Mouse (Mus musculus): ENCODE data around the gene Gm20517.
A peak's percentile ranks its signal among the peaks of the same experiment; 100 is the strongest.

Gm20517 gene

GRCm38 (mm10) chr17:47676581-47676980, 65.2 kb downstream of the Gm20517 start:
- peak; percentile 67 to 82 for DNase-seq (ENCODE audit: low spot score in 2 of 2)

GRCm38 (mm10) chr17:47678238-47678637, 66.8 kb downstream of the Gm20517 start:
- DNase-seq (ENCODE audit: low spot score in 2 of 2), result no peak

DNA sequence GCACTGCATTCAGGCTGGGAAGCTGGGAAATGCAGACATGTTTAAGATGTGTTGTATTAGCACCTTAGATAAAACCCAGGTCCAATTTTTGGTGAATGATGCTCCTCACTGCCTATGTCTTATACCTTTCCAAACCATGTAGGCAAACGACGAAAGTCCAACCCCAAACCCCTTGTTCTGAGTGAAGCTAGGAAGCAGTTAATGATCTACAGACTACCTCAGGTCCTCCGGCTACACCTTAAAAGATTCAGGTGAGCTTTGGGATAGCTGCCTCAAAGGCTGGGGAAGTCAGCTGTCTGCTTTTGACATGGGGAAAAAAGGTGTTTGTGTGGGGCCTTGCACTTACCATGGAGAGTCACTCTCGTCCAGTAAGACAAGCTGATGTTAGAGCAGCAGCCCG, 67.3 kb downstream of the Gm20517 start:
- no peak for DNase-seq (ENCODE audit: low spot score in 2 of 2)

GRCm38 (mm10) chr17:47682836-47683235, 71.4 kb downstream of the Gm20517 start:
- no peak for DNase-seq (ENCODE audit: low spot score in 2 of 2)

DNA sequence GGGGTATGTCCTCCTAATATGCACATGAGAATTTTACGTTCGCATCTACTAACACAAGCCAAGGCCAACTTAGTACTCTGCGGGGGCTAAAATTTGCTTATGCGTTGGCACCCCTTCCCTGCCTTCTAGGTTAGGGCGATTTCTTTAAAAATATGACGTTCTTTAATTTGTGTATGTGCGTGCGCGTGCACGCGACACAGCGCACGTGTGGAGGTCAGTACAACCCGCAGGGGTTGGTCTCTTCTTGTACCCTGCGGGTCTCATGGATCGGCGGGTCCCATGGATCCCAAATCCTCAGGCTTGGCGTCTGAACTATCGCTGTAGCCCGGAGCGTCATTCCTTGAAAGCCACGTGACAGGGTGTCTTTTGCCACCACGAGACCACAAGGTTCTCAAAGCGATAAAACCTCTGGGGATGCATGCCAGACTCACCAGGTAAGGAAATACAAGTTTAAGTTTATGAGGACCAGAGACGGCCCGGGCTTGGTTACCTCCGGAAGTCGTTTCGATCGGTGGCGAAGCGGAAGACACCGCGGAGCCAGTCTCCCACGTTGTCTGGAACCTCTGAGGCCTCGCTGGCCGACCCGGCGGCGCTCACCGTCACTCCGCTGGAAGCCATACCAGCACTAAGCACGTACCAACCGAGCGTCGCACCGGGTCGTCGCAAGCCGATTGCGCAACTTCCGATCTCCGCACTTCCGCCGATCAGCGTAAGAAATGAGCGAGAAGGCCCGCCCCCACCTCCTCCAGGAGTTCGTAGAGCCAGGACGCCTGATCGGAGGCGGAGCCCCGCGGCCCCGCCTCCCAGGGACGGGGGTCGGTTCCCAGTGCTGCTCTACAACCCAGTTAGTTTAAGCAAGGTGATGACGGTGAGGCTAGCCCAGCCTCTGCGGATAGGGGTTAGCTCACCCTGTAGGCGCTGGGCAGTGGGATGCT, 76.3 kb downstream of the Gm20517 start:
- DNase-seq (ENCODE audit: low spot score in 2 of 2), result peak; percentile 98

DNA sequence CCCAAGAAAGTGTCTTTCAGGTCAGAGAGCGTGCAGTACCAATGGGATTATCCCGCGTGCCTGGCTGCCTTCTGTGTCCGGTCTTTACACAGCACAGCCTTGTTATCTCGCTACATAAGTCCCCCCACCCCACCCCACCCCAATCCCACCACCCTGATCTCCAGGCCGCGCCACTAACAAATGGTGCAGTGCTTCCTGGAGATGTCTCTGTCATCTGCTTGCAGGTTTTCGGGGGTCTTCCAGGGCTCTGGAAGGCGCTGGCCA, 76.9 kb downstream of the Gm20517 start, which contains the start of gene Tomm6:
Gene Tomm6, minus strand, starts transcription at position 43 of the 264 bp plus-strand sequence.
- no peak for DNase-seq (ENCODE audit: low spot score in 2 of 2)

- peak; percentile 88 to 90 for DNase-seq (ENCODE audit: low spot score in 2 of 2)
These were observed 77.5 kb downstream of the Gm20517 start, which contains the start of gene Frs3 for GRCm38 (mm10) chr17:47688608-47689575. Frs3 (plus strand) TSS chr17:47689030.

- no peak for DNase-seq (ENCODE audit: low spot score in 2 of 2)
These were observed 78.5 kb downstream of the Gm20517 start for GRCm38 (mm10) chr17:47689894-47690293.

DNA sequence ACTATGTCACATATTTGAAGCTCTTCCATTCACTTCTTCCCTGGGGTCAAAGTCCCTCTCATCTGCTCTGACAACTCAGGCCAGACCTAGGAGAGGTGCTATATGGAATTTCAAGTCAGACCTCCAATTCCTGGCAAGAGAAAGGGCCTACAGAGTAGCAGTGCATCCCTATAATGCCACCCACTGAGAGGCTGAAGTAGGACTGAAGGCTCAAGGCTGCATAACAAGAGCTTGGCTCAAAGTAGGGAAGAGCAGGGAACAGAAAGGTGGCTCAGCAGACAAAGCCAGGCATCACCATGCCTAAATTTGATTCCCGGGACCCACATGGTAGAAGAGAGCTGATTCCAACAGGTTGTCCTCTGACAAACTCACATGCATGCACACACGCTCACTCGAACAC, 80.3 kb downstream of the Gm20517 start:
- no peak for DNase-seq (ENCODE audit: low spot score in 2 of 2)

- no peak for DNase-seq (ENCODE audit: low spot score in 2 of 2)
These were observed 82.5 kb downstream of the Gm20517 start for GRCm38 (mm10) chr17:47693671-47694441.

GRCm38 (mm10) chr17:47694442-47694502, 82.9 kb downstream of the Gm20517 start, which contains the start of gene Gm21981:
Gm21981 (minus strand) TSS chr17:47694455.
- no peak for DNase-seq (ENCODE audit: low spot score in 2 of 2)

DNA sequence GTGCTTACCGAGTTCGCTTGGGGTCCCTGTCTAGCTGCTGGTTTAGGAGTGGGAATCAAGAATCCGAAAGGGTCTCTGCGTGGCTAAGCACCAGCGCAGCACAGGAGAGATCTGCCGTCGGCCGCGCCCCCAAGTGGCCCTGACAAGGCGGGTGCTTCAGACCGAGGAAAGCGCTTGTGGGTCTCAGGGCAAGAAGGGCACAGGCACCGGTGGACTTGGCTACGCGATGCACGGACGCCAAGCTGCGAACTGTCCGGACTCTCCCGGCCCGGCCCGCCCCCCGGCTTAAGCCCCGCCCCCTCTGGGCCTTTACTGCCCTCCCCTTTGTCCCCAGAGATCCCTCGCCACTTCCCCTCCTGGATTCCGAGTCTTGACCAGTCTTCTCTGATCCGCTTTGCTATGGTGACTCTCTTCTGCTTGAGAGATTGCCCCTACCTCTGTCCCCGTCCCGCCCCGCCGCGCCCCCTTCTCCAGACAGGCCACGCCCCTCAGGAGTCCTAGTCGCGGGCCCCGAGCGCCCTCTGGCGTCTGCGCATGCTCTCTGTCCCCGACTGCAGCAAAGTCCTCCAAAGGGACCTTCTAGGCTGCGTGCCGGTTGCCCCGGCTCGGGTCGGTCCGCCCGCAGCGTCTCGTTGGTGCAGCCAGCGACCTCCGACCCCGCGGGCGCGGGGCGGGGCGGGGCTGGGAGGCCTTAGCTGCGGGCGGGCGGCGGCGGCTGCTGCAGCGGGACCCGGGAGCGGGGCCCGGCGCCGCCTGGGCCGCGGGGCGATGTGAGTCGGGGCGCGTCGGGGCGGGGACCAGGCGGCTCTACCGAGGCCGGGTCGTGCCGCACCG, 83.3 kb downstream of the Gm20517 start, which contains the start of gene Prickle4:
Gene Prickle4, minus strand, starts transcription at position 234 of the 834 bp plus-strand sequence.
- DNase-seq (ENCODE audit: low spot score in 2 of 2), result peak; percentile 97 to 98

DNA sequence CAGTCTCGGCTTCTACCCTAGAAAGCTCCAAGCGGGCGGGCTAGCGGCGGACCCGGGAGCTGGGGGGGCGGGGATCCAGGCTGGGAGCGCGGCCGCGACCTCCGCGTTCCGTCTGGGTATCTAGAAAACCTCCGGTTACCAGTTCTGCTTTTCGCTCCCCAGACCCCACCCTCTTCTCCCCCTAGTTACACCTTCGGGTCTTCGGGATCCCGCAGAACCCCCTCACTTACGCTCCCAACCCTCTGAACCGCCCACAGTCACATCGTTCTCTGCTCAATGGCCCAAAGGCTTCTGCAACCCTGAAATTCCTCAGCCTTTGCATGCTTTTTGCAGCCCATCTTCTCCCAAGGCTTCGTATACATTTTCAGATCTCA, 83.9 kb downstream of the Gm20517 start:
- no peak for DNase-seq (ENCODE audit: low spot score in 2 of 2)

DNA sequence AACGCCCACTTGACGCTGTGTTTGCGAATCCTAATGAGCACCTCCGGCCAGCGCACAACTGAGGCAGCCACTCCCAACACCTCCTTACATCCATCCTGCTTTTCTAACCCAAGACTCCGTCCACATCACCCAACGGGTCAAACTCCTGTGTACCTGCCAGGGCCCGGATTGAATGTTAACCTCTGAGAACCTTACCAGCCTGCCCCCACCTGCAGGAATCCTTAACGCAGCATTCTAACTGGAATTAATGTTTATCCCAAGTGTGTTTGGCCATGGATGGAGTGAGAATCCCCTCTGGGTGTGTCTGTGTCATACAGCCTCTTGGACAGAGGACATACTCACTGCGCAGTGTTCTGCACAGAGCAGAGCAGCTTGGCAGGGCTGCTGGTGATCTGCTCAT, 86.8 kb downstream of the Gm20517 start:
- no peak for DNase-seq (ENCODE audit: low spot score in 2 of 2)

DNA sequence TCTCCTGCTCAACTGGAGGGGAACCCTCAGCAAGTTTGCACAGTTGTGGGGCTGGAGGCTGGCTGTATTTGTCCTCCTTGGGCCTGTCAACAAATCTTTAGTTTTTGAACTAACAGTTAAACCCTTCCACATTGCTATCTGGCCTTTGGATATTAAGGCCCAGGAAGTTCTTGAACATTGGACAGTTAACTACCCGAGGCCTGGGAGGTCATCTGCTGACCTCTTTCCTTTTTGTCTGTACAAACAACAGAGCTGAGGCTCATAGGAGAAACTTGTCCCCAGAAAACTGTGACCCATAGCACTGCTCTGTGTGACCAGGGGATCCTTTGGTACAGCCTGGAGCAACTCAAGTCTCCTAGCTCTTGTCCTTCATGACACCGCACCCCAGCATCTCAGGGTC, 87.7 kb downstream of the Gm20517 start:
- no peak for DNase-seq (ENCODE audit: low spot score in 2 of 2)

- no peak for DNase-seq (ENCODE audit: low spot score in 2 of 2)
These were observed 90.4 kb downstream of the Gm20517 start for GRCm38 (mm10) chr17:47701793-47702192.

GRCm38 (mm10) chr17:47702548-47703345, 91.4 kb downstream of the Gm20517 start:
- DNase-seq (ENCODE audit: low spot score in 2 of 2), result no peak

GRCm38 (mm10) chr17:47703556-47703955, 92.2 kb downstream of the Gm20517 start:
- no peak for DNase-seq (ENCODE audit: low spot score in 2 of 2)

GRCm38 (mm10) chr17:47704692-47705091, 93.3 kb downstream of the Gm20517 start:
- peak in 1 of 2 experiments; percentile 19 for DNase-seq (ENCODE audit: low spot score in 2 of 2)

DNA sequence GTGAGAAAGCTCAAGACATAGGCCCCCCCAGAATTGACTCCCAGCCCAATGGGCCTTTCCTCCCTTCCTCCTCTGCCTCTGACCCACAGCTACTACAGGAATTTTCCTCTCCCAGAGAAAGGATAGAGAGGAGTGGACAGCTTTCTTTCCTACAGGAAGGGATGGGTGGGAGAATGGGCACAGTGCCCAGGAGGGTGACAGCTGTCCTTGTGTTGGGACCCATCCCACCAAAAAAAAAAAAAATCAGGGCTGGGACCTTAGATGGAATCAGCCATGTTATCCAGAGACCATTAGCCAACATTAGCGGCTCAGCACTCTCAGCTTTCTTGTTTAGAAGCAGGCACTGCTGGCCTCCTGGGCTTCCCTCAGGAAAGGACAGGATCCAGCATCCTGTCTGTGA, 94.8 kb downstream of the Gm20517 start:
- DNase-seq (ENCODE audit: low spot score in 2 of 2), result peak in 1 of 2 experiments; percentile 25
